Mouse (Mus musculus) small intestine, adult 2 months (tissue): ENCODE measurements around the gene Pi4k2a.

ENCODE experiments used
- CTCF ChIP-seq: fragments of 200-500 bp; IDR thresholded peaks from 2 replicates; pipeline ENCODE4 v1.5.1; 2012; ENCODE audit warnings: low read depth, mild to moderate bottlenecking, control low read depth, inconsistent platforms, low read length, moderate library complexity, mixed read lengths; ENCODE audit not compliant: insufficient replicate concordance, insufficient read length; ENCODE audit errors: extremely low read depth
- POLR2A ChIP-seq: fragments of 200-500 bp; IDR thresholded peaks from 2 replicates; pipeline ENCODE4 v1.6.1; 2012; ENCODE audit warnings: low read depth, mild to moderate bottlenecking, control low read depth, inconsistent platforms, low read length, moderate library complexity

DNA sequence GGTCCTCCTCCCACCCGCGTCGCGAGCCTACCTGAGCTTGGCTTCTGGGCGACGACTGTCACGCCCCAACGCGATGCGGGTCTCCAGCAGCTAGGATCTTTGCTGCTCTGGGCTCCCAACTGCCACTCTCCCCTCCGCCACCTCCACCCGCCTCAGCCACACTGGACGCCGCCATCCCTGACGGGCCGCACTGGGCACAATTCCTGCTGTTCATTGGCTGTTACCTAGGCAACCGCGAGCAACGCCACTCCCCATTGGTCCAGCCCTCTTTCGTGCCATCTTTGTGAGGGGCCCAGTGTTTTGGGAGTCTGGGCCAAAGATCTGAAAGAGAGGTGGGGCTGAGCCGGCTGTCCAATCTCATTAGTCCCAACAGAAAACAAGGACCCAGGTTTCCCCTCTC lies 4.1 kb upstream of the Pi4k2a start, which contains the start of gene Morn4:
- TF ChIP-seq POLR2A (no peak; the same call in 1 of the 2 replicates), CTCF (no peak)
